Mouse (Mus musculus) forebrain, embryonic 10.5 days (tissue): ENCODE results near the gene Ska2. TPM values are rescaled to one million over a fixed set of nuclear protein-coding genes. Genes with fewer than 3 reads are reported as not detected.

Source experiments
- DNase-seq: peaks from one replicate; pipeline ENCODE4 v3.0.0-alpha.2; 2017; ENCODE audit warnings: low spot score; ENCODE audit errors: extremely low spot score
- H3K27ac ChIP-seq: fragments of 300-500 bp; sonication (generic); 2 replicates; pipeline ENCODE4 v1.5.1; 2016; ENCODE audit warnings: mild to moderate bottlenecking
- H3K27me3 ChIP-seq: fragments of 300-500 bp; sonication (generic); 2 replicates; pipeline ENCODE4 v1.6.1; 2016; ENCODE audit warnings: mild to moderate bottlenecking; ENCODE audit not compliant: poor library complexity, severe bottlenecking
- H3K36me3 ChIP-seq: fragments of 300-500 bp; sonication (generic); replicated peaks from 2 replicates; pipeline ENCODE4 v1.6.1; 2016; ENCODE audit warnings: mild to moderate bottlenecking, moderate library complexity
- H3K4me1 ChIP-seq: fragments of 300-500 bp; sonication (generic); 2 replicates; pipeline ENCODE4 v1.6.1; 2016
- H3K4me3 ChIP-seq: fragments of 300-500 bp; sonication (generic); 2 replicates; pipeline ENCODE4 v1.5.1; 2016; ENCODE audit warnings: mild to moderate bottlenecking, moderate library complexity
- H3K9me3 ChIP-seq: fragments of 300-500 bp; sonication (generic); 2 replicates; pipeline ENCODE4 v1.6.1; 2016; ENCODE audit warnings: mild to moderate bottlenecking, moderate library complexity
- WGBS: fragments of 180-500 bp; shearing (Covaris S2); methylation state at CpG from one replicate; pipeline ENCODE4 v1.1.7; 2016; 5-methylcytosine and 5-hydroxymethylcytosine counted together
- polyA plus RNA-seq: library from polyadenylated mRNA; unstranded; fragments of >200 nt; fragmentation: Nextera tagmentation; extraction: Ambion mirVana; gene quantifications from 2 replicates; pipeline ENCODE4 v1.2.1, GENCODE M21; 2016

Ska2 gene
- polyA plus RNA-seq, 1 experiment from 2014 or later = 112 TPM

GRCm38 (mm10) chr11:87110172-87110909, 1.3 kb downstream of the Ska2 start:
- peak; percentile 6 for DNase-seq
- Histone ChIP-seq H3K27ac (peak overlapping the region; percentile 100), H3K4me1 (peaks cover 35% of the 10 kb centered on the region), H3K36me3 (peaks cover 54% of the 10 kb centered on the region), H3K4me3 (peak overlapping the region; percentile 75), H3K27me3 (no peaks in the 10 kb centered on the region), H3K9me3 (no peaks in the 10 kb centered on the region)
- WGBS = 11% methylated on average over 9 of the region's 9 CpGs

GRCm38 (mm10) chr11:87121864-87122263, 12.8 kb downstream of the Ska2 start:
- H3K27me3 ChIP-seq = no peaks in the 10 kb centered on the region
- no peak overlapping the region for H3K4me3 ChIP-seq
- no peaks in the 10 kb centered on the region for H3K9me3 ChIP-seq
- H3K36me3 ChIP-seq = peaks cover 79% of the 10 kb centered on the region
- 91% methylated on average over 8 of the region's 8 CpGs for WGBS
- DNase-seq = no peak
- peaks cover 14% of the 10 kb centered on the region for H3K4me1 ChIP-seq
- no peak overlapping the region for H3K27ac ChIP-seq

DNA sequence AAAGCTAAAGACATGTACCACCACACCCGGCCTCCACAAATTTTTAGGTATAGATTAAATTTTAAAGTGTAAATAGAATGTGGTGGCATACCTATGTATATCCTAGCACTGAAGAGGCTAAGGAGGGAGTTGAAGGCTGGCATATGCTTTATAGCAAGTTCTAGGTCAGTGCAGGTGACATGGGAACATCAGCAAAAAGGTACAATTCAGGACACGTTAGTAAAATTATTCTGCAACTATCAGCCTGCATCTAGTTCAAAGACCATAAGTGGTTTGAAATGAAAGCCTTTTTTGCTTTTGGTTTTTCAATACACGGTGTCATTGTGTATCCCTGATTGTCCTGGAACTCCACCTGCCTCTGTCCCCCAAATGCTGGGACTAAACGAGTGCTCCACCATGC, 16.5 kb downstream of the Ska2 start:
- no peaks in the 10 kb centered on the region for H3K27me3 ChIP-seq
- peak overlapping the region; percentile 96 for H3K27ac ChIP-seq
- 66% methylated on average over 4 of the region's 4 CpGs for WGBS
- H3K4me3 ChIP-seq = peak overlapping the region; percentile 94; the same call in 1 of the 2 replicates
- peaks cover 59% of the 10 kb centered on the region for H3K36me3 ChIP-seq
- no peaks in the 10 kb centered on the region for H3K9me3 ChIP-seq
- DNase-seq = no peak
- H3K4me1 ChIP-seq = peaks cover 31% of the 10 kb centered on the region

DNA sequence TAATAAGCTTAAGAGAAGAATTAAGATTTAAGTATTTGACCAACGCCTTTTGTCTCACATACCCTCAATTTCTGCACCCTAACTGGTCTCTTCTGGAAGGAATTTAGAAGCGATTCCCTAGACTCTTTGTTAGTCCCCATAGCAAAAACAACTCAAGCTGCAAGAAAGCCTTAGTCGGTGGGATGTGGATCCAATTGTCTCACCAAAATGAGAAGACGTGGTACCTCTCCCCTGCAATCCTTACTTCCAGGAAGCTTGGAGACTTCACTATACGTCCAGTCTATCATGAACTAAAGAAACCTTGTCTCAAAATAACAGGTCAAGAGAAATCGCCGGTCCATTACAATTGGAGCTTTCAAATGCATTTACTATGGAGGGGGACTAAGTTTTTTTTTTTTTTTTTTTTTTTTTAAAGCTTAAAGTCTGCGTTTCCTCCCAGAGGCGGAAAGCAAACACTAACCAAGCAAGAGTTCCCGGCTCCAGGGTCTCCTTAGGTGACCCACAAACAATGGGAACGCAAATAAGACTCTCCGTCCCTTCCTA, 17.3 kb downstream of the Ska2 start:
- DNase-seq = no peak
- Histone ChIP-seq H3K4me1 (peaks cover 31% of the 10 kb centered on the region), H3K4me3 (peak overlapping the region; percentile 94), H3K27me3 (no peaks in the 10 kb centered on the region), H3K36me3 (peaks cover 59% of the 10 kb centered on the region), H3K9me3 (no peaks in the 10 kb centered on the region), H3K27ac (peak overlapping the region; percentile 96)
- WGBS = 1% methylated on average over 12 of the region's 12 CpGs

- Histone ChIP-seq H3K27ac (peak within 1 kb of the TSS; percentile 96), H3K4me1 (peaks cover 31% of the 10 kb centered on the region), H3K27me3 (no peaks in the 10 kb centered on the region), H3K4me3 (peak within 1 kb of the TSS; percentile 94), H3K36me3 (peaks cover 59% of the 10 kb centered on the region), H3K9me3 (no peaks in the 10 kb centered on the region)
- WGBS = under 1% methylated on average over 102 of the region's 105 CpGs
- DNase-seq = peak; percentile 92
Measured at GRCm38 (mm10) chr11:87126824-87127816, 18.1 kb downstream of the Ska2 start, which contains the start of gene Trim37. TSS of gene Trim37 (plus strand) at chr11:87127077.

- H3K4me3 ChIP-seq = no peak overlapping the region
- H3K4me1 ChIP-seq = no peaks in the 10 kb centered on the region
- H3K36me3 ChIP-seq = peaks cover 92% of the 10 kb centered on the region
- DNase-seq = no peak
- 90% methylated on average over 4 of the region's 4 CpGs for WGBS
- no peaks in the 10 kb centered on the region for H3K27me3 ChIP-seq
- H3K27ac ChIP-seq = no peak overlapping the region
- H3K9me3 ChIP-seq = no peaks in the 10 kb centered on the region
Measured at GRCm38 (mm10) chr11:87136233-87136632, 27.2 kb downstream of the Ska2 start.

DNA sequence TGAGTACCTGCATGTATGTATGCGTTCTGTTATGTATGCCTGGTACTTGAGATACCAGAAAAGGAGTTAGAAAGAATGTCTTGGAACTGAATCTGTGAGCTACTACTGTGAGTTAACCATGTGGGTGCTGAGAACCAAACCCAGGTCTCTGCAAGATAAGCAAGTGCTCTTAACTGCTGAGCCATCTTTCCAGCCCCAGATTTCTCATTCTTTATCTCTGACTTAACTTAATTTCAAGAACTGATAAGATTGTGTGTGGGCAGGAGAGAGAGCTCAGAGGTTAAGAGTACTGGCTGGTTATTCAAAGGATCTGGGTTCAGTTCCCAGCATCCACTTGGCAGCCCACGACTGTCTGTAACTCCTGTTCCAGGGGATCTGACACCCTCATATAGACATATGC, 49.0 kb downstream of the Ska2 start:
- WGBS = 97% methylated on average over 2 of the region's 2 CpGs
- Histone ChIP-seq H3K4me3 (no peak overlapping the region), H3K27me3 (no peaks in the 10 kb centered on the region), H3K27ac (no peak overlapping the region), H3K4me1 (no peaks in the 10 kb centered on the region), H3K9me3 (no peaks in the 10 kb centered on the region), H3K36me3 (peaks cover 89% of the 10 kb centered on the region)
- no peak for DNase-seq

- Histone ChIP-seq H3K27ac (no peak overlapping the region), H3K4me3 (no peak overlapping the region), H3K36me3 (peaks cover 93% of the 10 kb centered on the region), H3K9me3 (no peaks in the 10 kb centered on the region), H3K27me3 (no peaks in the 10 kb centered on the region), H3K4me1 (no peaks in the 10 kb centered on the region)
- 96% methylated on average over 4 of the region's 4 CpGs for WGBS
- no peak for DNase-seq
Measured at GRCm38 (mm10) chr11:87162687-87163086, 53.7 kb downstream of the Ska2 start.

GRCm38 (mm10) chr11:87163751-87164150, 54.7 kb downstream of the Ska2 start:
- no peaks in the 10 kb centered on the region for H3K9me3 ChIP-seq
- no peaks in the 10 kb centered on the region for H3K4me1 ChIP-seq
- H3K36me3 ChIP-seq = peaks cover 98% of the 10 kb centered on the region

DNA sequence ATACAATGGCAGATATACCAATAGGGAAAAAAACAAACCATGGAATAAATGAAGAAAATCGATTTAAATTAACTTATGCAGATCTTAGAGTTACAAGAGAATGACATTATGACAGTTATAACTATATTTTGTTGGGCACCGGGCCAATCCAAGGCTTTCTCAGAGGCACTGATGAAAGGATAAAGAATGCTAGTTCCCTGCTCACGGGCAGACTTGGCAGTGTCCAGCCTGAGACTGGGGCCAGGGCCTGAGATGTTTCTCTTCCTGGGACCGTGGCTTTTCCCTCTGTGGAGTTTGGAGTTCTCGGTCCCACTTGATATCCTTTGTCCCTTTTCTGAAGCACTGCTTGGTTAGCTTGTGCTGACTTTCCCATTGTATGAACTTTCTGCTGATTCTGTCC, 64.6 kb downstream of the Ska2 start:
- WGBS = 92% methylated on average over 5 of the region's 5 CpGs
- H3K4me1 ChIP-seq = no peaks in the 10 kb centered on the region
- no peaks in the 10 kb centered on the region for H3K9me3 ChIP-seq
- H3K4me3 ChIP-seq = no peak overlapping the region
- H3K36me3 ChIP-seq = peaks cover 80% of the 10 kb centered on the region
- H3K27ac ChIP-seq = no peak overlapping the region
- no peaks in the 10 kb centered on the region for H3K27me3 ChIP-seq
- no peak for DNase-seq

More at GRCm38 (mm10) chr11:87163751-87164150, 54.7 kb downstream of the Ska2 start:
- Histone ChIP-seq H3K27me3 (no peaks in the 10 kb centered on the region), H3K27ac (no peak overlapping the region), H3K4me3 (no peak overlapping the region)
- DNase-seq = no peak
